Mouse (Mus musculus) midbrain, embryonic 16.5 days (tissue): ENCODE measurements around the gene Bhlha15. TPM values are rescaled to one million over a fixed set of nuclear protein-coding genes. Genes with fewer than 3 reads are reported as not detected.

Source experiments
- ATAC-seq: fragments of 200-750 bp; cut with Nextera tagmentation; 2 replicates; pipeline ENCODE4 v1.8.0; 2017; ENCODE audit warnings: moderate TSS enrichment
- H3K27ac ChIP-seq: fragments of 300-500 bp; sonication (generic); 2 replicates; pipeline ENCODE4 v1.5.1; 2014; ENCODE audit warnings: mild to moderate bottlenecking, low read length, mixed read lengths
- H3K27me3 ChIP-seq: fragments of 300-500 bp; sonication (generic); 2 replicates; pipeline ENCODE4 v1.6.1; 2014; ENCODE audit warnings: low read depth, low read length, mixed read lengths; ENCODE audit not compliant: control insufficient read depth, insufficient read depth
- H3K36me3 ChIP-seq: fragments of 300-500 bp; sonication (generic); 2 replicates; pipeline ENCODE4 v1.6.1; 2014; ENCODE audit warnings: mild to moderate bottlenecking, low read length, moderate library complexity, mixed read lengths; ENCODE audit not compliant: control insufficient read depth, insufficient read depth
- H3K4me1 ChIP-seq: fragments of 300-500 bp; sonication (generic); 2 replicates; pipeline ENCODE4 v1.6.1; 2014; ENCODE audit warnings: mild to moderate bottlenecking, low read length, mixed read lengths; ENCODE audit not compliant: control insufficient read depth, insufficient read depth
- H3K4me2 ChIP-seq: fragments of 300-500 bp; sonication (generic); 2 replicates; pipeline ENCODE4 v1.6.1; 2014; ENCODE audit warnings: mild to moderate bottlenecking, low read length, mixed read lengths
- H3K4me3 ChIP-seq: fragments of 300-500 bp; sonication (generic); 2 replicates; pipeline ENCODE4 v1.5.1; 2014; ENCODE audit warnings: low read depth, mild to moderate bottlenecking, low read length, moderate library complexity, mixed read lengths
- H3K9ac ChIP-seq: fragments of 300-500 bp; sonication (generic); 2 replicates; pipeline ENCODE4 v1.6.1; 2014; ENCODE audit warnings: low read depth, low read length, mixed read lengths
- H3K9me3 ChIP-seq: fragments of 300-500 bp; sonication (generic); replicated peaks from 2 replicates; pipeline ENCODE4 v1.6.1; 2014; ENCODE audit warnings: mild to moderate bottlenecking, low read length, mixed read lengths; ENCODE audit not compliant: control insufficient read depth, poor library complexity, severe bottlenecking
- WGBS: fragments of 180-500 bp; shearing (Covaris S2); extraction: QIAGEN DNeasy Blood & Tissue Kit; methylation state at CpG from one replicate; pipeline ENCODE4 v1.1.7; 2014; 5-methylcytosine and 5-hydroxymethylcytosine counted together
- polyA plus RNA-seq: library from polyadenylated mRNA; unstranded; fragments of >200 nt; fragmentation: Nextera tagmentation; extraction: Ambion mirVana; gene quantifications from 2 replicates; pipeline ENCODE4 v1.2.1, GENCODE M21; 2015

Gene Bhlha15
- polyA plus RNA-seq, 1 experiment from 2014 or later, result not detected

DNA sequence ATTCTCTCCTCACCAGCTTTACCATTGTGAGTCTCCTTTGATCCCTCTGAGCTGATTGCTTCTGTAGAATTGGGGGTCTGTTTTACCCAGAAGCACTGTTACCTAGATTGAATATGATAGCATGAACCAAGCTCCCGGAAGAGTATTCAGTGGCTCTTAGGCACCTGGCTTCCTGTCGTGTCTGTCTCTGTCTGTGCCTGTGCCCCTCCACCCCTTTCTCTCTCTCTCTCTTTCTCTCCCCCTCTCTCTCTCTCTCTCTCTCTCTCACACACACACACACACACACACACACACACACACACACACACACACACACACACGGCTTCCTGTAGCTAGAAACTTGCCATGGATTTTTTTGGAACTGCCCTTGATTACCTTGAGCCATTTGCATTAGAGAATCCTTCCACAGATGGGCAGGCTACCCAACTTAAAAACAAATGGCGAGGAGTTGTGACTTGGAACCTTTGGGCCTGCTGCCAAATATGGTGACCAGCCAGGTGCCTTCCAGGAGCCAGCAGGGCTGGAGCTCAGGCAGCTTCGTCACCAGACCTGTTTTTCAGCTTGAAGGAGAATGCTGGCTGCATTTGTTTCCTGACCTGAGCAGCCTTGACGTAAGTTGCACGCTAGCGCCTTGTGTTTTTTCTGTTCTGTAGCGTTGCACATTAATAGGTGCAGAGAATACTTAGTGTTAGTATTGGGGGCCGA is 27.1 kb upstream of the Bhlha15 start:
- 76% methylated on average over 10 of the region's 10 CpGs for WGBS
- H3K4me1 ChIP-seq, result peaks cover 2% of the 10 kb centered on the region; the same call in 1 of the 2 replicates
- no peak overlapping the region for H3K9ac ChIP-seq
- ATAC-seq, result no peak
- H3K9me3 ChIP-seq, result no peaks in the 10 kb centered on the region
- no peak overlapping the region for H3K4me3 ChIP-seq
- no peak overlapping the region for H3K27ac ChIP-seq
- H3K4me2 ChIP-seq, result no peak overlapping the region
- no peaks in the 10 kb centered on the region for H3K27me3 ChIP-seq
- peaks cover 23% of the 10 kb centered on the region for H3K36me3 ChIP-seq

DNA sequence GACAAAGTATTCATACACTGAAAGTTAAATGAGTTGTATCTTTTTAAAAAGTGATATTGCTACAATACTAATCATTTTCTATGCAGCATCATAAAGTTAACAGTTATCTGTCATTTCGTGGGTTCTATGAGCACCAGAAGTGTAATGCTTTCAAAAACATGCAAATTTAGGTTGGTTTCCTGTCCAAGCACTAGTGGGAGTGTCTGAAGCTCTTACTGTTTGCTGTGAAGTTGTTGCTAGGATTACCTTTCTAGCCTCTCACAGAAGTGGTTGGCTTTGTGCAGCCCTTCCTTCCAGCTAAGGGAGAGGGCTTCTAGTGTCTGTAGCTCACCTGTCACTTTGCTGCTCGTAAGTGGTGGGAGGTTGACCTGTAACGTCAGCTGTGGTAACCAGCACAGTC is 24.3 kb upstream of the Bhlha15 start:
- H3K9ac ChIP-seq, result no peak overlapping the region
- ATAC-seq, result no peak
- H3K9me3 ChIP-seq, result no peaks in the 10 kb centered on the region
- no peak overlapping the region for H3K4me3 ChIP-seq
- peaks cover 20% of the 10 kb centered on the region for H3K36me3 ChIP-seq
- no peaks in the 10 kb centered on the region for H3K27me3 ChIP-seq
- H3K27ac ChIP-seq, result no peak overlapping the region
- H3K4me1 ChIP-seq, result peaks cover 2% of the 10 kb centered on the region; the same call in 1 of the 2 replicates
- no peak overlapping the region for H3K4me2 ChIP-seq
- WGBS, result 93% methylated on average over 3 of the region's 3 CpGs

DNA sequence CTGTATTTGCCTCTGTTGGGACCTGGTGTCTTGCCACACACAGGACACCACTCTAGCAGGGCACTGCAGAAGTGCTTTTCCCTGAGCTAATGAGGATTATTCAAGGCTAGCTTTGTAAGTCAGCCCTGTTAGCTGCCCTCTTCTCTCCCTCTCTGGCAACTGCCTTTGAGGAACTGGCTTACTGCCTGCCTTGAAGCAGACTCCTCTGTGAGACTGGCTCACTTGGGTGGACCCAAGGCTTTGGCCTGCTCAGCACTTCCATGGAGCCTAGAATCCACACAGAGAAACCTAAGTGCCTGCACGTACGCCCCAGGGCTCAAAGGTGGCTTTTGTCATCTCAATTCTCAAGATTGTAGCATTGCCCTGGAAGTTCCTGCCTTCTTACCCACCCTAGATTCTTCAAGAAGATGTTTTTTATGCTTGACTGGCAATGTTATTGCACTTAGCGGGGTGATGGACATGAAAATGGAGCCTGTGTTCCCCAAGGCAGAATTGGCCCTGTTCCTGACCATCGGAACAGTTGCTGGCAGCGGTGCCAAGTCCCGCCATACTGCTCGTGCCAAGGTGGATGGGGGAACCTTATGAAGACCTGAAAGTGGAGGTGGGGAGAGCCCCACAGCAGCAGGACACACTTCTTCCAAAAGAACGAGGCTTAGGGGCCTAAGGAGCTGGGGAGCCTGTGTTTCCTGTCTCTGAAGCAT is 20.7 kb upstream of the Bhlha15 start:
- Histone ChIP-seq H3K4me1 (no peaks in the 10 kb centered on the region), H3K4me2 (no peak overlapping the region), H3K9me3 (no peaks in the 10 kb centered on the region), H3K27me3 (no peaks in the 10 kb centered on the region), H3K9ac (no peak overlapping the region), H3K4me3 (no peak overlapping the region), H3K36me3 (peaks cover 31% of the 10 kb centered on the region), H3K27ac (0 out of 2 replicates have a peak overlapping the region, but pooled peaks have one; percentile 33)
- 90% methylated on average over 8 of the region's 8 CpGs for WGBS
- no peak for ATAC-seq

DNA sequence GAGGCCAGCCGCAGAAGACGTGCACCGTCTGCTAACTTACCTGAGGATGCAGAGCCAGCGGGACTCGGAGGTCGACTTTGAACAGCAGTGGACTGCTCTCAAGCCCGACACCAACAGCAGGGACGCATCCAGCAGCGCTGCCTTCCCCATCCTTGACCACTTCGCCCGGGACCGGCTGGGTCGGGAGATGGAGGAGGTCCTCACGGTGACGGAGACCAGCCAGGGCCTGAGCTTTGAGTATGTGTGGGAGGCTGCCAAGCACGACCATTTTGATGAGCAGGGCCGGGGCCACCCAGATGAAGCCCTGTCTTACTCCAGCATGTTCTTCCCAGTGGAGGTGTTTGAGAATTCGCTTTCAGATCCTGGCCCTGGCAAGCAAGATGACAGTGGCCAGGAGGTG is 16.4 kb upstream of the Bhlha15 start:
- Histone ChIP-seq H3K27me3 (no peaks in the 10 kb centered on the region), H3K27ac (no peak overlapping the region), H3K9me3 (no peaks in the 10 kb centered on the region), H3K36me3 (peaks cover 36% of the 10 kb centered on the region), H3K4me1 (no peaks in the 10 kb centered on the region), H3K9ac (no peak overlapping the region), H3K4me3 (no peak overlapping the region), H3K4me2 (no peak overlapping the region)
- no peak for ATAC-seq
- WGBS, result 94% methylated on average over 17 of the region's 18 CpGs

DNA sequence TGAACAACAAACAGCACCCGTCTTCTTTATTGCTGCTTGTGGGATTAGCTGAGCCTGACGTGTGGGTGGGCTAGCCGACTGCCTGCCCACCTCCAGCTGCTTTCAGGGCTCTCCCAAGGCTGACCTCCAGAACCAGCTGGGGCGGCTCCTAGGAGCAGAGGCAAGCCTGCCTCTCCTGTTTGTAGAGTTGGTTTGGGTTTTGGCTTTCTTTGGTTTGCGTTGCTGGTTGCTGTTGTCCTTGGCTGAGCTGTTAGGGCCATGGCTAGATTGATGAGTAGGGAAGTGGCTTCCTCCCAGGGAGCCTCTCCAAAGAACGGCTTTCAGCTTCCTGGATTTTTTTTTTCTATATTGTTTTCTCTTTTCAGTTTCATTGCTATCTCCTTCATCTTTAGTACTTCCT is 11.9 kb upstream of the Bhlha15 start:
- WGBS, result 57% methylated on average over 6 of the region's 6 CpGs

DNA sequence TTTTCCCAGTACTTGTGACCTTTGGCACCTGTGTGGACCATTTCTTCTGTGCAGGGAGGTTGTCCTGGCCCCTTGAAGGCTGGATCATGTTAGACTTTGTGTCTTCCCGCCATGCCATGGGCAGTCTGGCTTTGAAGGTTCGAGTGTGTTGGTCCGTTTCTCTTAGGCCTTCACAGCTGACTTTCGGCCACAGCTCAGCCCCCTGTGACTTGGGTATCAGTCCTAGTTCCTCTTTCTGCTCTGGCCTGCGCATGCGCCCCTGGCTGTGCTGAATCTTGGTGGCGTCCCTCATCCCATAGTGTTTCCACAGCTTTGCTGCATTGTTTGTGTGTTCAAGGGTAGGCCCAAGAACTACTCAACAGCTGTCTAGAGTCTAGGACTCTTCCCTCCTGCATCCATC is 8.8 kb upstream of the Bhlha15 start:
- no peak overlapping the region for H3K4me2 ChIP-seq
- H3K9me3 ChIP-seq, result no peaks in the 10 kb centered on the region
- WGBS, result 95% methylated on average over 7 of the region's 7 CpGs
- ATAC-seq, result no peak
- no peak overlapping the region for H3K9ac ChIP-seq
- no peak overlapping the region for H3K4me3 ChIP-seq
- H3K36me3 ChIP-seq, result peaks cover 16% of the 10 kb centered on the region
- H3K27me3 ChIP-seq, result no peaks in the 10 kb centered on the region
- H3K27ac ChIP-seq, result no peak overlapping the region
- no peaks in the 10 kb centered on the region for H3K4me1 ChIP-seq

More for the DNA sequence above, 11.9 kb upstream of the Bhlha15 start:
- Histone ChIP-seq H3K27me3 (no peaks in the 10 kb centered on the region), H3K9me3 (no peaks in the 10 kb centered on the region), H3K36me3 (peaks cover 28% of the 10 kb centered on the region), H3K4me2 (no peak overlapping the region), H3K27ac (no peak overlapping the region), H3K4me3 (no peak overlapping the region), H3K4me1 (no peaks in the 10 kb centered on the region), H3K9ac (no peak overlapping the region)
- ATAC-seq, result no peak

DNA sequence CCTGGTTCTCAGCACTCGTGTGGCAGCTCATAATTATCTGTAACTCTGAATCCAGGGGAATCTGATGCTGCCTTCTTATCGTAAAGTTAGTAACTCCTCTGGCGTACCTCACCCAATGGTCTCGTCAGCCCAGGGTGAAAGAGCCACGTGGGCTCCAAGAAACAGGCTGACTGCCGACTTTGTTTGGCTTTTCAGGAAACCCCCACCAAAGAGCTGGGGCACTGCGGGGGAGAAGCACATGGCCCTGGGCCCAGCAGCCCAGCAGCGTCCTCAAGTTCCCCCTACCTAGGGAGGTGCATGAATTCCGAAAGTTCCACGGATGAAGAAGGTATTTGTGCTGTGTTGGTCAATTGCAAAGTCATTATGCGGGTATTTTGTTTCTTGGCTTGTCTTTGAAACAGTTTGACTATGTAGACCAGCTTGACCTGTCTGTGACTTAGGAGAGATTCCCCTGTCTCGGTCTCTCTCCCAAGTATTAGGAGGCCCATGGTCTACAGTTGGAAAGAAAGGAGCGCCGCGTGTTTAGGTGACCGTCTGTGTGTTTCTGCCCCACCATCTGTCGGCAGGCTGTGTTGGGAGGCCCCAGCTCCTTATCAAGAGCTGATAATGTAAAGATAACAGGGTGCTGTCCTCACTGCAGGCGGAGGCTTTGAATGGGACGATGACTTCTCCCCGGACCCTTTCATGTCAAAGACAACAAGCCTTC is 7.4 kb upstream of the Bhlha15 start:
- H3K4me1 ChIP-seq, result no peaks in the 10 kb centered on the region
- no peak for ATAC-seq
- no peak overlapping the region for H3K27ac ChIP-seq
- no peak overlapping the region for H3K4me2 ChIP-seq
- H3K9me3 ChIP-seq, result no peaks in the 10 kb centered on the region
- peaks cover 13% of the 10 kb centered on the region for H3K36me3 ChIP-seq
- no peak overlapping the region for H3K9ac ChIP-seq
- no peak overlapping the region for H3K4me3 ChIP-seq
- 88% methylated on average over 20 of the region's 20 CpGs for WGBS
- H3K27me3 ChIP-seq, result no peaks in the 10 kb centered on the region

DNA sequence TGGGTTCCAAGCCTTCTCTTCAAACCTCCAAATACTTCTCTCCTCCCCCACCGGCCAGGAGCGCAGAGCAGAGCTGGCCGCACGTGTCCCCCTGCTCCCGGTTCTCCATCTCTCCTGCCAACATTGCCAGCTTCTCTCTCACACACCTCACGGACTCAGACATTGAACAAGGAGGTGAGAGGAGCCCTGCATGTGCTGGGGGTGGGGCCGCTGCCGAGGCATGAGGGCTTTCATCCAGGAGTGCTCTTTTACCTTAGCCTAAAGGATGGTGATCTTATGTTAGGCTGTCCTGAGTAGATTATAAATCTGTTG is 6.9 kb upstream of the Bhlha15 start:
- no peak for ATAC-seq
- no peak overlapping the region for H3K9ac ChIP-seq
- 89% methylated on average over 8 of the region's 8 CpGs for WGBS
- peaks cover 13% of the 10 kb centered on the region for H3K36me3 ChIP-seq
- no peak overlapping the region for H3K4me2 ChIP-seq
- H3K9me3 ChIP-seq, result no peaks in the 10 kb centered on the region
- H3K27ac ChIP-seq, result no peak overlapping the region
- H3K4me3 ChIP-seq, result no peak overlapping the region
- no peaks in the 10 kb centered on the region for H3K27me3 ChIP-seq
- no peaks in the 10 kb centered on the region for H3K4me1 ChIP-seq
